Mouse (Mus musculus): ENCODE data around the gene Itih4. TPM values are rescaled to one million over a fixed set of nuclear protein-coding genes. Genes with fewer than 3 reads are reported as not detected.
A peak's percentile ranks its signal among the peaks of the same experiment; 100 is the strongest.

Itih4 gene
- polyA plus RNA-seq, 1 experiment, result not detected

GRCm38 (mm10) chr14:30878958-30879571 lies 7.2 kb upstream of the Itih4 start, which contains the start of gene Mustn1:
Gene Mustn1, plus strand, starts transcription at chr14:30879200.
- H3K27me3 ChIP-seq (ENCODE audit: control insufficient read depth, insufficient read depth, low read length), result no peaks in the 10 kb centered on the region
- H3K36me3 ChIP-seq (ENCODE audit: control insufficient read depth, insufficient read depth, low read length), result peaks cover 3% of the 10 kb centered on the region; the same call in 1 of the 2 replicates
- peak within 1 kb of the TSS; percentile 45 for H3K4me3 ChIP-seq (ENCODE audit: low read depth, low read length)
- TF ChIP-seq CTCF (IDR thresholded peaks at IDR 0.05; ENCODE audit: extremely low read depth, insufficient read length, insufficient replicate concordance, low read depth, low read length) (no peak), POLR2A (IDR thresholded peaks at IDR 0.05; ENCODE audit: low read depth, low read length) (no peak)
- WGBS, result 69% methylated on average over 11 of the region's 11 CpGs
- peak within 1 kb of the TSS; percentile 78 for H3K27ac ChIP-seq (ENCODE audit: insufficient read depth, low read depth, low read length)
- peaks cover 5% of the 10 kb centered on the region; the same call in 1 of the 2 replicates for H3K4me1 ChIP-seq (ENCODE audit: control insufficient read depth, insufficient read depth, insufficient read length, low read length)

DNA sequence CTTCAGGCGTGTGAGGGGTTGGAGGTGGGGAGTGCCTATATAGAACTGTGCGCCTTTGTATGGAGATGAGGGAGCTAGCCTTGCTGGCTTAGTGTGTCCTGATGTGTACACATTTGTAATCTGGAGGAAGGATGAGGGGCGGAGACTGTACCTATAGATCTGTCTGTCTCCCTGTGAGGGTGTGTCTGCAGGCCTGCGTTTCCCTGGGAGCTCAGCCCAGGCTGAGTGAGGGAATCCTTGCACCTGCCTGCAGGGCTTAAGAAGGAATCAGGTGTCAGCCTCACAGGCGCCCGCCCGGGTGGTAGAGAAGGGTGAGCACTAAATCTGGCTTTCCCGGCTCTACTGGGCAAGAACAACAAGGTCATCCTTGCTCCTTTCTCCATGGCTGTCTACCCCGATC lies 6.5 kb upstream of the Itih4 start:
- H3K27me3 ChIP-seq (ENCODE audit: control insufficient read depth, insufficient read depth, low read length), result no peaks in the 10 kb centered on the region
- H3K4me1 ChIP-seq (ENCODE audit: control insufficient read depth, insufficient read depth, insufficient read length, low read length), result peaks cover 5% of the 10 kb centered on the region; the same call in 1 of the 2 replicates
- H3K36me3 ChIP-seq (ENCODE audit: control insufficient read depth, insufficient read depth, low read length), result no peaks in the 10 kb centered on the region
- H3K27ac ChIP-seq (ENCODE audit: insufficient read depth, low read depth, low read length), result peak overlapping the region; percentile 78
- peak overlapping the region; percentile 45 for H3K4me3 ChIP-seq (ENCODE audit: low read depth, low read length)
- TF ChIP-seq CTCF (IDR thresholded peaks at IDR 0.05; ENCODE audit: extremely low read depth, insufficient read length, insufficient replicate concordance, low read depth, low read length) (no peak), POLR2A (IDR thresholded peaks at IDR 0.05; ENCODE audit: low read depth, low read length) (no peak)
- WGBS, result 30% methylated on average over 9 of the region's 9 CpGs

DNA sequence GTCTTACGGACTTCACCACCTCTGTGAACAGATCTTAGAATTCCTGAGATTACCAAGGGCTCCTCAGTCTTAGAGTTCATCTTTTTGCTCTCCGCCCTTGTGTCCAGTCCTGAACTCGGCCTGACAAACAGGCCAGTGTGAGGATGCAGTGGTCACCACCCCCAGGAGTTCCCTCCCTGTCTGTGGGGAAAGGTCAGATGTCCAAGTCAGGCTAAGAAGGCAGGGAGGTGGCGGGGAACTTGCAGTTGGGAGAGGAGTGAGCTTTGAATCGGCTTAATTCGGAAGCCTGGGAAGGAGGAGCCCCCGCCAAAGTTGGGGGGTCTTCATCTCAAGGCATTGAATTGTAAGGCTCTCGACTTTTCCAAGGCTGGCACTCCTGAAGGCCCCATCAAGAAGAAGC lies 6.0 kb upstream of the Itih4 start:
- peaks cover 5% of the 10 kb centered on the region; the same call in 1 of the 2 replicates for H3K4me1 ChIP-seq (ENCODE audit: control insufficient read depth, insufficient read depth, insufficient read length, low read length)
- TF ChIP-seq CTCF (IDR thresholded peaks at IDR 0.05; ENCODE audit: extremely low read depth, insufficient read length, insufficient replicate concordance, low read depth, low read length), result no peak
- TF ChIP-seq POLR2A (IDR thresholded peaks at IDR 0.05; ENCODE audit: low read depth, low read length), result no peak
- no peaks in the 10 kb centered on the region for H3K36me3 ChIP-seq (ENCODE audit: control insufficient read depth, insufficient read depth, low read length)
- H3K4me3 ChIP-seq (ENCODE audit: low read depth, low read length), result peak overlapping the region; percentile 45
- WGBS, result 69% methylated on average over 8 of the region's 8 CpGs
- H3K27ac ChIP-seq (ENCODE audit: insufficient read depth, low read depth, low read length), result peak overlapping the region; percentile 3; the same call in 1 of the 2 replicates
- H3K27me3 ChIP-seq (ENCODE audit: control insufficient read depth, insufficient read depth, low read length), result no peaks in the 10 kb centered on the region

DNA sequence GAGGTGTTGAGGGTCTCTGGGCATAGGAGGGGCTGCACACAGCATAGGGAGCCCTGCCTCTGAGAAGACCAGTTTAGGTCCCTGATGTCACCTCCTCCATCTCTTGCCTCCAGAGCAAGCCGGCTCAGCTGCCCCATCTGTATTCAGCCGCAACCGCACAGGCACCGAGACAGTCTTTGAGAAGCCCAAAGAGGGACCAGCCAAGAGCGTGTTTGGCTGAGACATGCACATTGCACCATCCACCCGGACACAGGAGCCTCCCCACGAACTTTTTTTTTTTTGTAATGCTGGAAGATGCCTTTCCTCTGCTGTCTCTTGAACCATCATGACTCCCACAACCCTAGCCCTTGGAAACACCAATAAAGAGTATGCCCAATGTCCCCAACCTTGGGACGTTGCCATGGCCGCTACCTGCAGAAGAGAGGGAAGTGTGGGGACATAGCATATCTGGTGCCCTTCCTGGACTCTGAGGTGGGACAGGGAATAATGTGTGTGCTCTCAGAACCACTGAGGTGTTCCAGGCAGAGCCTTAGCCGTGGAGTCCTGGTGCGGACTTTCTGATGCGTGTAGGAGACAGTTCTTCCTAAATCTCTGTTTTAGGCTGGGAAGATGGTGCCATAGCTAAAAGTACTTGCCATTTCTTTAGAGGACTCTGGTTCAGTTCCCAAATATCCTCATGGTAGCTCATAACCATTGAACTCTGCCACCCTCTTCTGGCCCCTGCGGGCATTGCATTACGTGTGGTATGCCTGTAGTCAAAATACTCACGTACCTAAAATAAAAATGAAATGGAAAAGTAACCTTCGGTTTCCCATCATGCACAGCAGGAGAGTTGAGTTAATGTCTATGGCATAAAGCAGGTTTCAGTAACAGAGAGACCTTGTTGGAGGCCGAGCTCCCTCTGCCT lies 5.2 kb upstream of the Itih4 start:
- Histone ChIP-seq H3K27ac (ENCODE audit: insufficient read depth, low read depth, low read length) (peak overlapping the region; percentile 3; the same call in 1 of the 2 replicates), H3K4me1 (ENCODE audit: control insufficient read depth, insufficient read depth, insufficient read length, low read length) (no peaks in the 10 kb centered on the region), H3K4me3 (ENCODE audit: low read depth, low read length) (peak overlapping the region; percentile 45; the same call in 1 of the 2 replicates), H3K27me3 (ENCODE audit: control insufficient read depth, insufficient read depth, low read length) (no peaks in the 10 kb centered on the region), H3K36me3 (ENCODE audit: control insufficient read depth, insufficient read depth, low read length) (no peaks in the 10 kb centered on the region)
- TF ChIP-seq CTCF (IDR thresholded peaks at IDR 0.05; ENCODE audit: extremely low read depth, insufficient read length, insufficient replicate concordance, low read depth, low read length) (peak; percentile 22; the same call in 1 of the 2 replicates), POLR2A (IDR thresholded peaks at IDR 0.05; ENCODE audit: low read depth, low read length) (no peak)
- 73% methylated on average over 17 of the region's 17 CpGs for WGBS

DNA sequence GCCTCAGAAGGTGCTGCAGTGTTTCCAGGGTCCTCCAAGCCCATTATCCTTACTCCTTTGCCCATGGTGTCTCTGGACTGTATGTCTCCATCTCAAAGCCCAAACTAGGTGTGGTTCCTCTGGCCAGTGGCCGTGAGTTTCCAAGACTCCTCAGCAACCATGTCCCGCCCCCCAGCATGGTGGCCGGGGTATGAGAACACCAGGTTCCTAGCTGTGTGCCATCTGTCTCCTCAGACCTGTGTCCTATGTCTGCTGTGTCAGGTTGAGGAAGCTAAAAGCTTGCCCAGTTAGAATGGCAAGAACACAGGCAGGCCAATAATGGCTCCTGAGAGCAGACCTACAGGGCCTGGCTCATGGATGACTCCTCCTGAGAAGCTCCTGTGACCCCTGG lies 4.6 kb upstream of the Itih4 start:
- no peak overlapping the region for H3K27ac ChIP-seq (ENCODE audit: insufficient read depth, low read depth, low read length)
- H3K36me3 ChIP-seq (ENCODE audit: control insufficient read depth, insufficient read depth, low read length), result no peaks in the 10 kb centered on the region
- no peak for TF ChIP-seq CTCF (IDR thresholded peaks at IDR 0.05; ENCODE audit: extremely low read depth, insufficient read length, insufficient replicate concordance, low read depth, low read length)
- no peak for TF ChIP-seq POLR2A (IDR thresholded peaks at IDR 0.05; ENCODE audit: low read depth, low read length)
- H3K4me1 ChIP-seq (ENCODE audit: control insufficient read depth, insufficient read depth, insufficient read length, low read length), result no peaks in the 10 kb centered on the region
- no peak overlapping the region for H3K4me3 ChIP-seq (ENCODE audit: low read depth, low read length)
- WGBS, result 84% methylated on average over 3 of the region's 3 CpGs
- H3K27me3 ChIP-seq (ENCODE audit: control insufficient read depth, insufficient read depth, low read length), result no peaks in the 10 kb centered on the region

DNA sequence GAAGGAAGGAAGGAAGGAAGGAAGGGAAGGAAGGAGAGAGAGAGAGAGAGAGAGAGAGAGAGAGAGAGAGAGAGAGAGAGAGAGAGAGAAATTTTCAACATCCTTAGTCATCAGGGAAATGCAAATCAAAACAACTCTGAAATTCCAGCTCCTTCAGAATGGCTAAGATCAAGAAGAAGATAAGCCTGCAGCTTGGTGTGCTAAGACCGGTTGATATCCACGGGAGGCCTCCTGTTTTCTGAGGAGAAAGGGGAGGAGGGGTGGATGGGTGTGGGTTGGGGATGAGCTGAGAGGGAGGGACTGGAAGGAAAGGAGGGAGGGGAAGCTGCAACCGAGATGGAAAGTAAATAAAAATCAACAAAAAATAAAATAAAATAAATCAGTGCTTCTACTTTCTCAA lies 978 bp upstream of the Itih4 start:
- TF ChIP-seq CTCF (IDR thresholded peaks at IDR 0.05; ENCODE audit: extremely low read depth, insufficient read length, insufficient replicate concordance, low read depth, low read length), result no peak
- no peak for TF ChIP-seq POLR2A (IDR thresholded peaks at IDR 0.05; ENCODE audit: low read depth, low read length)
- H3K4me3 ChIP-seq (ENCODE audit: low read depth, low read length), result no peak overlapping the region

GRCm38 (mm10) chr14:30888271-30888732 lies 2.0 kb downstream of the Itih4 start:
- Histone ChIP-seq H3K27me3 (ENCODE audit: control insufficient read depth, insufficient read depth, low read length) (no peaks in the 10 kb centered on the region), H3K4me3 (ENCODE audit: low read depth, low read length) (no peak overlapping the region), H3K27ac (ENCODE audit: insufficient read depth, low read depth, low read length) (no peak overlapping the region), H3K36me3 (ENCODE audit: control insufficient read depth, insufficient read depth, low read length) (no peaks in the 10 kb centered on the region), H3K4me1 (ENCODE audit: control insufficient read depth, insufficient read depth, insufficient read length, low read length) (peaks cover 3% of the 10 kb centered on the region)
- WGBS, result 6% methylated on average over 9 of the region's 9 CpGs
- TF ChIP-seq POLR2A (IDR thresholded peaks at IDR 0.05; ENCODE audit: low read depth, low read length) (no peak), CTCF (IDR thresholded peaks at IDR 0.05; ENCODE audit: extremely low read depth, insufficient read length, insufficient replicate concordance, low read depth, low read length) (no peak)

More for the DNA sequence above, 978 bp upstream of the Itih4 start:
- no peak overlapping the region for H3K27ac ChIP-seq (ENCODE audit: insufficient read depth, low read depth, low read length)
- 20% methylated on average over 3 of the region's 3 CpGs for WGBS
- H3K27me3 ChIP-seq (ENCODE audit: control insufficient read depth, insufficient read depth, low read length), result no peaks in the 10 kb centered on the region
- H3K4me1 ChIP-seq (ENCODE audit: control insufficient read depth, insufficient read depth, insufficient read length, low read length), result peaks cover 3% of the 10 kb centered on the region
- no peaks in the 10 kb centered on the region for H3K36me3 ChIP-seq (ENCODE audit: control insufficient read depth, insufficient read depth, low read length)

Data from small intestine, adult 2 months (tissue).